Mouse (Mus musculus) gastrocnemius, postnatal 36 days (tissue): Measurements from ENCODE around the gene Dnah8. TPM values are rescaled to one million over a fixed set of nuclear protein-coding genes. Genes with fewer than 3 reads are reported as not detected.
"Not testable (repeated sequence)": the region's sequence is repeated elsewhere in the genome, so short reads cannot be mapped to it uniquely, and the experiment has no call there.

Experiments used
- DNase-seq, 2 experiments: peaks; one replicate each; pipeline ENCODE4 v3.0.0; 2022
- intact Hi-C: fragments of 180-260 bp; cut with DNase I; formaldehyde crosslinking; loops from one replicate; pipeline ENCODE4 v1.15.1; 2025
- long read RNA-seq, 2 experiments: library from polyadenylated mRNA; stranded (forward); transcript quantifications; one replicate each; pipeline ENCODE4 v2.0.0; 2021
- total RNA-seq, 2 experiments: library from RNA; stranded (reverse); gene quantifications; 2 replicates each; pipeline ENCODE4 v1.2.3; 2021

Gene Dnah8
- under 1 TPM; 0.22 to 0.74 TPM for total RNA-seq
- long read RNA-seq, experiment 1, result 0 reads
- long read RNA-seq, experiment 2, result 0 reads

- intact Hi-C loops, DNase-seq: not testable (repeated sequence)
These were observed at the start of gene Dnah8 for GRCm38 (mm10) chr17:30624132-30624531. Gene Dnah8, plus strand, starts transcription at chr17:30624354.

DNA sequence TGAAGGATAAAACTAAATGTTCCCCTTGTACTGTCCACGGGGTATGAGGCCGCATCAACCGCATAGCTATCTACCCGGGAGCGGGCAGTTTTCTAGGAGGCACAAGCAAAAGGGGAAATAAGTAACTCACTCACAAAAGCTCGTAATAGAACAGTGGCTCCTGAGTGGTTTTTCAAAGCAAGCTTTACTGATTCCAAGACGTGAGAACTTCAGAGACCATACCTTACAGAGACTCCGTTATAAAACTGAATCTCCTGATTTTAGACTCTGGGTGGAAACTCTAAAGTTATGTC lies 49.4 kb upstream of the Dnah8 start:
- intact Hi-C loops, result no loop called here

DNA sequence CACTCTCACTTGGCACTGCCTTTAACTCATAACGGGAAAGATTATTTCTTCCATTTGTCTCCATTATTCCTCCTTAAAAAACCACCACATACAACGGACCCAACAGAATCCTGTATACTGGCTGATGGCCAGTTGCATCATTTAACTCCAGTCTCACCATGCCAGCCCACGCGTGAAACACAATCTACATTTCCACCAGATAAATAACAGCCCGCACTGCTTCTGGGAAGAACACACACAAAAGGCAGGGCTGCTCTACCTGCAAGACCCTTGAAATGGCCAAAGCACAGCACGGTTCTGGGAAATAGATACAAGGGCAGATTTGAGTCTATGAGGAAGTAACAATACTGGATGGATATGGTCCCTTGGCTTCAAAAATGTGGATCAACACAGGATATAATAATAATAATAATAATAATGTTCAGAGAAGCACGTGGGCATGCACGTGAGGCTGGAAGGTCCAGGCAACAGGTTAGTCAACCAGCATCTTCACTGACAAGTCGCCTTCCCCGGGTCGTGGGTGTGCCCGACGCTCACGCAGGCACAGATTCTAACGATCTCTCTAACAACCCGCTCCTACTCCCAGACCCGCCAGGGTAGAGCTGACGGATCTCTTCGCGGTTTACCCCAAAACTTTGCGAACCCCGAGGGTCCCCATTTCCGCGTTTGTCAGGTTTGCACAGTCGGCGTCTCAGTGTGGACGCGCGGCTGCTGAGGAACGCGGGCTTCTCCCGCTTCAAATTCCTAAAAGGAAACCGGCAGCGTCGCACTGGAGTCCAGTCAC lies 48.8 kb upstream of the Dnah8 start:
- peak in 1 of 2 experiments; percentile 51 for DNase-seq
- intact Hi-C loops, result no loop called here

More for the DNA sequence above, 49.4 kb upstream of the Dnah8 start:
- DNase-seq, result no peak

- peak; percentile 87 to 97 for DNase-seq
- intact Hi-C loops, result no loop called here
These were observed 48.0 kb upstream of the Dnah8 start, which contains the start of gene Btbd9 for GRCm38 (mm10) chr17:30575941-30576773. Gene Btbd9, minus strand, starts transcription at chr17:30576488.

GRCm38 (mm10) chr17:30576946-30577345 lies 47.2 kb upstream of the Dnah8 start:
- intact Hi-C loops, result no loop called here
- DNase-seq, result no peak

GRCm38 (mm10) chr17:30580781-30581180 lies 43.4 kb upstream of the Dnah8 start:
- intact Hi-C loops, result no loop called here
- DNase-seq, result no peak

DNA sequence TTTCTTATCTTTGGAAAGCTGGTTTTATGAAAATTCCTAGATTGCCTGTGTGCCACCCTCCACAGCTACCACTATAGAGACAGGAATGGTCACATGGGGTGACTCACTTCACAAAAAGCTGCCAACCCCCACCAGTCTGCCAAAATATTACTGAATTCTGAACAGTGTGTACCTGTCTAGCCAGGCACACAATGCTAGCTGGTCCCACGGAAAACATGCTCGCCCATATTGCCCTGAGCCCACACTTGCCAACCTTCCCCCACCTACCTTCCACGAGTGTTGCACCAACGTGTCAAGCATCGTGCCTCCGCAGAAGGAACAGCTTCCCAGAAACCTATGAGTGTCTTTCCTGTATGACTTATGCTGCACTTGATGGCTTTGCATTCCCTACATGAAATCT lies 43.0 kb upstream of the Dnah8 start:
- intact Hi-C loops, result no loop called here
- DNase-seq, result no peak

GRCm38 (mm10) chr17:30582313-30582712 lies 41.8 kb upstream of the Dnah8 start:
- intact Hi-C loops, result no loop called here
- no peak for DNase-seq

DNA sequence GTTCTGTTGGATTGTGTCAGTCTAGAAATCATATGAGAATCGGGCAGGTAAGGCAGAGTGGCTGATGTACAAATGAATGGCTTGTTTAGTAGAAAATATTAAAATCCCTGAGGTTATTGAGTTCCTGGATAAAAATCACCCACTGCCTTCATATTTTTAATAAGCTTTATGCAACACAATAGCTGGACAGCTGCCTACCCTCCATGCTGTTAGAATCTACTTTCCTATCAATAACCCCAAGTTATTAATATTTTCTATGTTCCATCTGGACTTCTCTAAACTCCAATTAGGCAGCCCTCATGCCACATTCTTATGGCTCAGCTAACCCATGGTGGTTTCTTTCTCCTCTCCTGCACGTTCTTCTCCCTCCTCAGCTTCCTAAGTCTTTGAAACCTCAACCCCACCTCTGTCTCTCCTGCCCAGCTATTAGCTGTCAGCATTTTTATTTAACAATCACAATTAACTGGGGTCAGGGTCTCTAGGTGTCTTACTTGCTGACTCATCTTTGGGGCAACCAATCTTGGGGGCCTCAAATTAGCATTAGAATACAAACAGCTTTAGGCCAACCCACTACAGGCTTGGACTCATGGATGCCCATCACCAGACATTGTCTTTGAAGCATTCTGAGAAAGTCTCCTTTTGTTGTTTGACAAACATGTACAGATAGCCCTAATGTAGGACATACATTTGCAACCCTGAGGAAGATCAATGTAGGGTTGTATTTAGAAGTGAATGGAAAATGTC lies 40.7 kb upstream of the Dnah8 start:
- DNase-seq, result no peak
- intact Hi-C loops, result no loop called here

DNA sequence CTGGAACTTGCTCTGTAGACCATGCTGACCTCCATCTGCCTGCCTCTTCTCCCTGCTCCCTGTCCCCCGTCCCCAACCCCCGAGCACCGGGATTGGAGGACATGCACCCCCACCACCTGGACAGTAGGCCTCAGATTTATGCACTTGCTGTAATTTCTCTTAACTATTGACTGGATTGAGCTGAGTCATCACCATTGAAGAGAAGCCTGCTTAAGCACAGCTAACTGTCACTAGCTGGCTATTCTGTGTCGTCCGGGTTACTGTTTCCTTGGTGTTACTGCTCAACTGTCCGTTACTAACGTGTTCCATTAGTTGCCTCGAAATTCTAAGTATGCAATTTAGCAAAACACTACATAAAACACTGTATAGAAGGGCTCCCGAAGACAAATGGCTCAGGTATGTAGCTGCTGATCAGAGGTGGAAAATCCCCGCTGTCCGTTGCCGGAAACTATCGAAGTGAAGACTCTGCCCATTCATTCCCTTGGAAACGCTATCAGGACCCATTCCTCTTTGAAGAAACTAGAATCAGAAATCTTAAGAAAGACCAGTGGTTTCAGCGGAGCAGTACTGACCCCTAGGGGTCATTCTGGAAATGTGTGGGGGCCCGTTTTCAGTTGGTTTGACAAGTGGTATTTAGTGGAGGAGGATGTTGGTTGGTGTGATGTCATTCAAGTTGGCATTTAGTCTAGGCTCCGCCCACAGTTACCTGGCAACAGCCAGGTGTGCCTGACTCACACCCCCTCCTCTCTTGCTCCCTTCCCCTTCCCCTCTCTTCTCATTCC lies 33.5 kb upstream of the Dnah8 start:
- intact Hi-C loops, result loop anchor here (1.0 kb wide), 1 partner anchor 31 kb away; no protein-coding TSS in a partner anchor
- DNase-seq, result peak in 1 of 2 experiments; percentile 20

GRCm38 (mm10) chr17:30594407-30594806 lies 29.7 kb upstream of the Dnah8 start:
- intact Hi-C loops, result no loop called here
- no peak for DNase-seq

DNA sequence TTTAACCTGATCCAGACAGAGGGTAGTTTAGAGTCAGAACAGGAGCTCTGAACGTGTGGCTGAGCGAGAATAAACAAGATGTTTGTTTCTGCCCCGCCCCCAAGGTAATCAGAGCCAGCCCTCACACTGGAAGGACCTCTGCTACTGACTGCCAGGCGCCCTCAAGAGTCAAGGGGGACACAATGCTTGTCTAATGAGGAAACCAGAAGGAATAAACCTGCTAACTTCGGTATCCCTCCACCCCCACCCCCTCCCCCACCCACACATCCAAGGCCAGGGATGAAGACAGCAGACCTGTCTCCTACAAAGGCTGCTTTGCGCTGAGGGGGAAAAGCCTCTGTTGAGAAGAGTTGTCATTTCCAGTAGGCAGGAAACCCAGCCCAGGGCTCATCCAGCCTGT lies 29.3 kb upstream of the Dnah8 start:
- DNase-seq, result no peak
- intact Hi-C loops, result no loop called here

DNA sequence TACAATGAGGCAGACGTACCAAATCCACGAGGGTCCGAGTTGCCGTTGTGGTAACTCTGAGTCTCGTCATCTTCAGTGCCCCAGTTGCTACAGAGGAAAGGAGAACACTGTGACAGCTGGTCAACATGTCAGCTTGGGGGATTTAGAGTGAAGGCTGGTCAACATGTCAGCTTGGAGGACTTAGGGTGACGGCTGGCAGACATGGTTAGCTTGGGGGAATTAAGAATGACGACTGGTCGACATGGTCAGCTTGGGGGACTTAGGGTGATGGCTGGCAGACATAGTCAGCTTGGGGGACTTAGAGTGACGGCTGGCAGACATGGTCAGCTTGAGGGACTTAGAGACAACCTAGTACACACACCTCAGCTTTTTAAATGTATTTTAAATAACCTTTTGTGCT lies 26.4 kb upstream of the Dnah8 start:
- intact Hi-C loops, result no loop called here
- DNase-seq, result no peak

GRCm38 (mm10) chr17:30598300-30598699 lies 25.9 kb upstream of the Dnah8 start:
- DNase-seq, result no peak
- intact Hi-C loops, result no loop called here

GRCm38 (mm10) chr17:30602175-30602574 lies 22.0 kb upstream of the Dnah8 start:
- intact Hi-C loops, result no loop called here
- DNase-seq, result no peak

GRCm38 (mm10) chr17:30604296-30604695 lies 19.9 kb upstream of the Dnah8 start:
- intact Hi-C loops, result no loop called here
- no peak for DNase-seq

- intact Hi-C loops, result no loop called here
- DNase-seq, result no peak
These were observed 19.2 kb upstream of the Dnah8 start for GRCm38 (mm10) chr17:30605001-30605400.

GRCm38 (mm10) chr17:30606206-30606605 lies 17.9 kb upstream of the Dnah8 start:
- no peak for DNase-seq
- intact Hi-C loops, result no loop called here

DNA sequence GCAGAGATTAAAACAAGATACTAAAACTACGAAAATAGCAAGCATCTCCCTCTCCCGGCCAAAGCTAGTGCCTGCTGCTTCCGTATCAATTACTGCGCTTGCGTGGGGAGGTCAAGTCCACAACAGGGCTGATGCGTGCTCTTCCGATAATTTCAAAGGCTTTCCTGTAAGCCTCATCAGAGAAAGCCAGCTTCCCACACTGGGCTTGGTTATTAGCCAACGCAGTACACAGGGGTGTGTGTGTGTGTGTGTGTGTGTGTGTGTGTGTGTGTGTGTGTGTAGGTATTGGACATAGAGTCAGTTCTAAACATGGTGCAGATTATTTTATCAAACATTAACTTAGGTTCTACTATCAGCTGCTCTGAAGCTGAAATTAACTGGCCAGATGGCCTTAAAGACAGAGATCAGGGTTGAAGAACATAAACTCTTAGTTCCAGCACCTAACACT lies 17.5 kb upstream of the Dnah8 start:
- no peak for DNase-seq
- intact Hi-C loops, result no loop called here

GRCm38 (mm10) chr17:30607330-30607729 lies 16.8 kb upstream of the Dnah8 start:
- DNase-seq, result no peak
- intact Hi-C loops, result no loop called here
